Mouse (Mus musculus) megakaryocyte progenitor cell, adult 5-6 weeks (primary cell): Measurements from ENCODE around the gene Cyp3a59. TPM values are rescaled to one million over a fixed set of nuclear protein-coding genes. Genes with fewer than 3 reads are reported as not detected.
A peak's percentile ranks its signal among the peaks of the same experiment; 100 is the strongest.
"Not testable (repeated sequence)": the region's sequence is repeated elsewhere in the genome, so short reads cannot be mapped to it uniquely, and the experiment has no call there.

Source experiments
- ATAC-seq: replicated peaks from 2 replicates; pipeline ENCODE4 v1.8.0; 2016; ENCODE audit warnings: mild to moderate bottlenecking, moderate TSS enrichment, inconsistent platforms; ENCODE audit not compliant: poor library complexity
- total RNA-seq, 2 experiments: library from RNA; stranded (forward) in 1 of 2; stranded (reverse) in 1 of 2; fragments of 157-497, 149-512 nt in 1 of 2; fragments of 200-1000 nt in 1 of 2; gene quantifications; 2 replicates each; pipeline versions ENCODE4 v1.2.3 to v1.2.4; 2015 to 2017

Cyp3a59 gene
- total RNA-seq (2015) (not detected in 2 replicates), total RNA-seq (2017) (not detected in 2 replicates)

GRCm38 (mm10) chr5:146078945-146079344, at the start of gene Cyp3a59:
Gene Cyp3a59, plus strand, starts transcription at chr5:146079257.
- ATAC-seq: not testable (repeated sequence)

DNA sequence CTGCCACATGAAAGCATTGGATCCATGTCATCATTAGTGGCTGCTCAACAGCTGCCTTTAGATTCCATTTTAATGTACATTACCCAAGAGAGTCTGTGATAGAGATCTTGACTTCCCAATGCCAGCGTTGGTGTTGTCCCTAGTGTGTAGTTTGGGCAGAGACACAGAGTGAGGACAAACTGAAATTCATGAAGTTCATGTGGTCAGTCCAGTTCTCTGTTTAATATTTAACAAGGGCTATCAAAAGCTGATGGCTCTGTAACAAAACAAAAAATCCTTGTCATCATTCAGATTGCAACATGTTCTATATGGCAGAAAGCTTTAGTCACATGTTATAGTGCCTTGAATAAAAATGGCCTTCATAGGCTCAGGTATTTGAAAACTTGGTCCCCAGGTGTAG, 9.0 kb upstream of the Cyp3a59 start:
- ATAC-seq: no peak

DNA sequence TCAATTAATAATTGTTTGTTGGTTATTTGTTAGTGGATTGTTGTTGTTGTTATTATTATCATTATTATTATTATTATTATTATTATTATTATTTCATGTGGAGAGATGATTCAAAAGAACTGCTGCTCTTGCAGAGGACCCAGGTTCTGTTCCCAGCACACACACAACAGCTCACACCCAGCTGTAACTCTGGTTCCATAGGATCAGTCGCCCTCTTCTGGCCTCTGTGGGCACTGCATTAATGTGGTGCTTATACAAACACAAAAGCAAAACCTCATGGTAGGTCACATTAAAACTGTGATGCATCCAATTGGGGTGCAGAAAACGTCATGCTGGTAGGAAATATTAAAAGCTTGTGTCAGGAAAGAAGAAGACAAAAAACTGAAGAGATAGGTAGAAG, 68.8 kb downstream of the Cyp3a59 start:
- ATAC-seq: peak; percentile 54; the same call in 1 of the 2 replicates

GRCm38 (mm10) chr5:146150454-146150853, 71.4 kb downstream of the Cyp3a59 start:
- no peak for ATAC-seq

DNA sequence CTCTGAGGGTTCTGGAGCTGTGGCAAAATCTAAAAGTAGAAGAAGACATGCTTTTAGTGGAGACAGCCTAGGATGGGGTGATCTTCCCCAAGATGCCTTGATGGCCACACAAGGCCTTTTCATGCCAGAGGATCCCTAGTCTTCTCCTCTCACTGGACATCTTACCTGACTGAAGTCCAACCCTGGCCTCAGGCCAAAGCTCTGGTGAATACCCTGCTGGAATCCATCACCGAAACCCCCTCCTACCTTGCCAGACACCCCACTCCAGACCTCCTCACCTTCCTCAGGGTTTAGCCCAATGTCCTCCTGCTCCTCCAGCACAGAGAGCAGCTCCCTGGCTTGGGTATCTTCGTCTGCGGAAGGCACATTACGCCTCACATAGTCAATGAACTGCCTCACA, 79.3 kb downstream of the Cyp3a59 start:
- not testable (repeated sequence) for ATAC-seq

DNA sequence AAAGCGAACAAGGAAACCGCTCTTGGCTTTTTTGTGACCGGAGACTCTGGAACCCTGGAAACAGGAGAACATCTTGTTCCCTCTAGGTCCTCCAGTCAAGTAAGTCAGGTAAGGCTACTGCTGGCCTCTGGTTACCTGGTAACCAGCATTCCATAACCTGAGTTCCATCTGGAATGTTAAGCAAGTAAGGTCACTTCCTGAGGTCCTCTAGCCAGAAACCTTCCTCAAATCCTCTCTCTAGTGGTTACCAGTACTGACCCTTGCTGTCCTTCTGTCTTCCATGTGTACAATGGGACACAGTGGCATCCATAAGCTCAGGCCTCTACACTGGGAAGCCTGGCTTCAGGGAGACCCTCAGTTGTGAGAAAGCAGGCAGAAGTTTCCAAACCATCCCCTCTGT, 81.4 kb downstream of the Cyp3a59 start, which contains the start of gene Gm5565:
Gene Gm5565 (minus strand): TSS at position 101 of the 400 bp plus-strand sequence.
- ATAC-seq: not testable (repeated sequence)

Other genes starting within 250 kb of the Cyp3a59 start
- gene Cyp3a11, start 199.3 kb upstream of the Cyp3a59 start, total RNA-seq (2015): not detected in 2 replicates
- not detected in 2 replicates for gene Cyp3a11, start 199.3 kb upstream of the Cyp3a59 start, total RNA-seq (2017)
- not detected in 2 replicates for gene Cyp3a25, start 69.6 kb upstream of the Cyp3a59 start, total RNA-seq (2015)
- not detected in 2 replicates for gene Cyp3a25, start 69.6 kb upstream of the Cyp3a59 start, total RNA-seq (2017)
- gene Gm5565, start 81.3 kb downstream of the Cyp3a59 start, total RNA-seq (2015): not detected in 2 replicates
- not detected in 2 replicates for gene Gm5565, start 81.3 kb downstream of the Cyp3a59 start, total RNA-seq (2017)
- not detected in 2 replicates for gene Gm6309, start 91.5 kb downstream of the Cyp3a59 start, total RNA-seq (2015)
- gene Gm6309, start 91.5 kb downstream of the Cyp3a59 start, total RNA-seq (2017): not detected in 2 replicates
- gene 1700001J03Rik, start 106.0 kb downstream of the Cyp3a59 start, total RNA-seq (2015): 0.51 and 0.79 TPM in 2 replicates
- gene 1700001J03Rik, start 106.0 kb downstream of the Cyp3a59 start, total RNA-seq (2017): not detected in 2 replicates
- gene Rnf6, start 142.3 kb downstream of the Cyp3a59 start, total RNA-seq (2015): 17.9 and 18.7 TPM in 2 replicates
- 40.3 and 42.0 TPM in 2 replicates for gene Rnf6, start 142.3 kb downstream of the Cyp3a59 start, total RNA-seq (2017)
- 53.2 and 55.4 TPM in 2 replicates for gene Cdk8, start 152.0 kb downstream of the Cyp3a59 start, total RNA-seq (2015)
- gene Cdk8, start 152.0 kb downstream of the Cyp3a59 start, total RNA-seq (2017): 41.0 and 50.5 TPM in 2 replicates